Mouse (Mus musculus): ENCODE data around the gene Cd9. TPM values are rescaled to one million over a fixed set of nuclear protein-coding genes. Genes with fewer than 3 reads are reported as not detected.

Cd9 gene
- polyA plus RNA-seq, 1 experiment from 2014 or later: 487 TPM

GRCm38 (mm10) chr6:125410995-125411547 lies 83.5 kb downstream of the Cd9 start:
- H3K27me3 ChIP-seq (ENCODE audit: control insufficient read depth, insufficient read depth, low read length): no peaks in the 10 kb centered on the region
- ATAC-seq (ENCODE audit: low FRiP score, low TSS enrichment) (peak; percentile 41), DNase-seq (ENCODE audit: low spot score) (peak; percentile 55)
- 44% methylated on average over 8 of the region's 8 CpGs for WGBS
- H3K4me2 ChIP-seq (replicated peaks; ENCODE audit: low read depth): no peak overlapping the region
- TF ChIP-seq EP300 (optimal IDR thresholded peaks at IDR 0.05) (no peak), CTCF (IDR thresholded peaks at IDR 0.05; ENCODE audit: low read depth) (no peak)
- peak overlapping the region; percentile 45; the same call in 1 of the 2 replicates for H3K27ac ChIP-seq (replicated peaks)
- H3K9me3 ChIP-seq (ENCODE audit: control insufficient read depth, low read length): no peaks in the 10 kb centered on the region
- H3K4me3 ChIP-seq (ENCODE audit: low read depth, low read length): no peak overlapping the region
- no peaks in the 10 kb centered on the region for H3K36me3 ChIP-seq (ENCODE audit: control insufficient read depth, insufficient read depth, low read length)
- no peak overlapping the region for H3K9ac ChIP-seq (ENCODE audit: low read length)
- no peaks in the 10 kb centered on the region for H3K4me1 ChIP-seq (replicated peaks; ENCODE audit: control insufficient read depth, insufficient read depth)

GRCm38 (mm10) chr6:125410551-125410950 lies 84.0 kb downstream of the Cd9 start:
- no peak for TF ChIP-seq EP300 (optimal IDR thresholded peaks at IDR 0.05)
- 48% methylated on average over 11 of the region's 11 CpGs for whole genome bisulfite sequencing
- H3K27ac ChIP-seq (replicated peaks): no peak overlapping the region
- H3K9ac ChIP-seq (ENCODE audit: low read length): no peak overlapping the region
- no peak overlapping the region for H3K4me2 ChIP-seq (replicated peaks; ENCODE audit: low read depth)
- no peaks in the 10 kb centered on the region for H3K4me1 ChIP-seq (replicated peaks; ENCODE audit: control insufficient read depth, insufficient read depth)
- no peaks in the 10 kb centered on the region for H3K27me3 ChIP-seq (ENCODE audit: control insufficient read depth, insufficient read depth, low read length)
- H3K9me3 ChIP-seq (ENCODE audit: control insufficient read depth, low read length): no peaks in the 10 kb centered on the region
- H3K4me3 ChIP-seq (ENCODE audit: low read depth, low read length): no peak overlapping the region
- ATAC-seq (ENCODE audit: low FRiP score, low TSS enrichment) (no peak), DNase-seq (ENCODE audit: low spot score) (no peak)
- H3K36me3 ChIP-seq (ENCODE audit: control insufficient read depth, insufficient read depth, low read length): no peaks in the 10 kb centered on the region

Other genes with a start within 250 kb of the Cd9 start
- gene Tuba3a, start 208.7 kb downstream of the Cd9 start, polyA plus RNA-seq (2015; fragmentation: Nextera tagmentation; extraction: Ambion mirVana): 0.08 and 0.15 TPM in 2 replicates
- 71.5 and 73.0 TPM in 2 replicates for gene Ltbr, start 180.9 kb downstream of the Cd9 start, polyA plus RNA-seq (2015; fragmentation: Nextera tagmentation; extraction: Ambion mirVana)
- 18.5 and 20.6 TPM in 2 replicates for gene Scnn1a, start 174.1 kb downstream of the Cd9 start, polyA plus RNA-seq (2015; fragmentation: Nextera tagmentation; extraction: Ambion mirVana)
- gene Tnfrsf1a, start 145.4 kb downstream of the Cd9 start, polyA plus RNA-seq (2015; fragmentation: Nextera tagmentation; extraction: Ambion mirVana): 75.3 and 77.7 TPM in 2 replicates
- gene Plekhg6, start 114.0 kb downstream of the Cd9 start, polyA plus RNA-seq (2015; fragmentation: Nextera tagmentation; extraction: Ambion mirVana): 6.3 and 6.7 TPM in 2 replicates
- gene Vwf, start 52.0 kb upstream of the Cd9 start, polyA plus RNA-seq (2015; fragmentation: Nextera tagmentation; extraction: Ambion mirVana): 7.8 and 9.5 TPM in 2 replicates
- gene Ano2, start 195.6 kb upstream of the Cd9 start, polyA plus RNA-seq (2015; fragmentation: Nextera tagmentation; extraction: Ambion mirVana): 0.17 and 0.24 TPM in 2 replicates

All from stomach, postnatal 0 days (tissue).